Mouse (Mus musculus) MEL (cell line): ENCODE measurements around the gene Vill.

Experiments
- CTCF ChIP-seq, 3 experiments: IDR thresholded peaks in 2 of 3; conservative IDR thresholded peaks in 1 of 3; 2 replicates each; pipeline ENCODE4 v1.5.1; 2011 to 2012; ENCODE audit warnings: low read length in 3 of 3, low read depth in 2 of 3, mild to moderate bottlenecking in 2 of 3, improper control_type of control experiment in 1 of 3, inconsistent platforms in 1 of 3, mixed read lengths in 1 of 3, moderate library complexity in 1 of 3; ENCODE audit not compliant: control insufficient read depth in 1 of 3, insufficient read depth in 1 of 3, poor library complexity in 1 of 3, severe bottlenecking in 1 of 3
- EP300 ChIP-seq, 2 experiments: IDR thresholded peaks; 2 replicates each; pipeline ENCODE4 v1.6.1; 2011; ENCODE audit warnings: improper control_type of control experiment in 2 of 2, low read length in 2 of 2, low read depth in 1 of 2, mild to moderate bottlenecking in 1 of 2
- HCFC1 ChIP-seq: IDR thresholded peaks from 2 replicates; pipeline ENCODE4 v1.6.1; 2012; ENCODE audit warnings: low read depth, mild to moderate bottlenecking, inconsistent platforms, low read length, improper control_type of control experiment, moderate library complexity
- POLR2AphosphoS5 ChIP-seq: IDR thresholded peaks from 2 replicates; pipeline ENCODE4 v1.6.1; 2012; ENCODE audit warnings: low read depth, borderline replicate concordance, mild to moderate bottlenecking, inconsistent platforms, low read length, moderate library complexity, mixed read lengths
- SMC3 ChIP-seq: IDR thresholded peaks from 2 replicates; pipeline ENCODE4 v1.6.1; 2011; ENCODE audit warnings: low read depth, low read length, improper control_type of control experiment

DNA sequence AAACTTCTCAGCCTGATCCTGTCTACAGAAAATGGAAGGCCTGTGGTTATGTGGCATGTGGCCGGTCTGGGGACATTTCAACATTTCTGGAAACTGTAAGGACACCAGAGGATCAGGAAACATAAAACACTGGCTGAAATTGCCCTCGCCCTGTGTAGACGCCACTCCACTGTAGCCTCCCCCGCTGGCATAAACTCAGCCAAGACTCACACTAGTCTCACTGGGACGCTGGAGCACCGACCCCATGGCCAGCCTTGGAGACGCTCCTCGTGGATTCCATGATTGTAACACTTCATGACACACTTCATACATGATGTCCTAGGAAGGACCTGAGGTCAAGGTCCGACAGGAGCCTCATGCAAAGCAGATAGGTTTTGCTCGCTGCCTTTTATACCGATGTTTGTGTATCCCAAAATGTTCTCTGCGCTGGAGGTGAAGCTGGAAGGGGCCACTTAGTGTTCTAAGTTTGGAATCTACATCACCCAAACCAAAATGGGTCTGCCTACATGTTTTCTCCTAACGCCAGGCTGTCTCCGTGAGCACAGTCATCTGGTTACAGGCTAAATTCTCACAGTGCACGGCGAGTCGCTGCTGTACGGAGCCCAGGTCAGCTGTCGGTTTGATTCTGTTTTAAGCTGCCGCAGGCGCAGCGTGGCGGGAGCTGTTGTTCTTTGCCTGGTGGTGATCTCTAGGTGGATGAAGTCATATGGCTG lies 48.4 kb upstream of the Vill start:
- no peak for TF ChIP-seq CTCF (IDR thresholded peaks at IDR 0.05 in 2 of 3, conservative IDR thresholded peaks at IDR 0.05 in 1 of 3; ENCODE audit: control insufficient read depth in 1 of 3, insufficient read depth in 1 of 3, low read depth in 2 of 3, low read length in 3 of 3, poor library complexity in 1 of 3, severe bottlenecking in 1 of 3)
- no peak for TF ChIP-seq HCFC1
- TF ChIP-seq SMC3, result no peak
- no peak for TF ChIP-seq EP300 (IDR thresholded peaks at IDR 0.05; ENCODE audit: low read depth in 1 of 2, low read length in 2 of 2)
- TF ChIP-seq POLR2AphosphoS5, result no peak
